Mouse (Mus musculus): ENCODE results near the gene Lmod2.

Lmod2 gene

GRCm38 (mm10) chr6:24602351-24602750, 4.8 kb downstream of the Lmod2 start:
- DNase-seq (ENCODE audit: low read depth): no peak

GRCm38 (mm10) chr6:24602993-24603392, 5.4 kb downstream of the Lmod2 start:
- no peak for DNase-seq (ENCODE audit: low read depth)

- no peak for DNase-seq (ENCODE audit: low read depth)
Observed at GRCm38 (mm10) chr6:24604289-24604688, 6.7 kb downstream of the Lmod2 start.

- no peak for DNase-seq (ENCODE audit: low read depth)
Observed at GRCm38 (mm10) chr6:24605631-24606030, 8.1 kb downstream of the Lmod2 start.

- DNase-seq (ENCODE audit: low read depth): no peak
Observed at GRCm38 (mm10) chr6:24606512-24606911, 8.9 kb downstream of the Lmod2 start.

- no peak for DNase-seq (ENCODE audit: low read depth)
Observed at GRCm38 (mm10) chr6:24607531-24607930, 10.0 kb downstream of the Lmod2 start.

- DNase-seq (ENCODE audit: low read depth): no peak
Observed at GRCm38 (mm10) chr6:24608129-24608528, 10.6 kb downstream of the Lmod2 start.

- DNase-seq (ENCODE audit: low read depth): no peak
Observed at GRCm38 (mm10) chr6:24608682-24609081, 11.1 kb downstream of the Lmod2 start.

- no peak for DNase-seq (ENCODE audit: low read depth)
Observed at GRCm38 (mm10) chr6:24609531-24609930, 12.0 kb downstream of the Lmod2 start.

GRCm38 (mm10) chr6:24610358-24610757, 12.8 kb downstream of the Lmod2 start:
- DNase-seq (ENCODE audit: low read depth): no peak

GRCm38 (mm10) chr6:24612074-24612755, 14.7 kb downstream of the Lmod2 start:
- DNase-seq (ENCODE audit: low read depth): no peak

GRCm38 (mm10) chr6:24613346-24613745, 15.8 kb downstream of the Lmod2 start:
- no peak for DNase-seq (ENCODE audit: low read depth)

- no peak for DNase-seq (ENCODE audit: low read depth)
Observed at GRCm38 (mm10) chr6:24613918-24614317, 16.4 kb downstream of the Lmod2 start.

GRCm38 (mm10) chr6:24616746-24617145, 19.2 kb downstream of the Lmod2 start:
- no peak for DNase-seq (ENCODE audit: low read depth)

GRCm38 (mm10) chr6:24619285-24620045, 21.9 kb downstream of the Lmod2 start:
- no peak for DNase-seq (ENCODE audit: low read depth)

GRCm38 (mm10) chr6:24620936-24621335, 23.4 kb downstream of the Lmod2 start:
- DNase-seq (ENCODE audit: low read depth): no peak

GRCm38 (mm10) chr6:24622098-24622497, 24.5 kb downstream of the Lmod2 start:
- DNase-seq (ENCODE audit: low read depth): no peak

- DNase-seq (ENCODE audit: low read depth): peak; percentile 67
Observed at GRCm38 (mm10) chr6:24627586-24628030, 30.0 kb downstream of the Lmod2 start.

GRCm38 (mm10) chr6:24628499-24628898, 30.9 kb downstream of the Lmod2 start:
- no peak for DNase-seq (ENCODE audit: low read depth)

GRCm38 (mm10) chr6:24632061-24632460, 34.5 kb downstream of the Lmod2 start:
- no peak for DNase-seq (ENCODE audit: low read depth)

GRCm38 (mm10) chr6:24634065-24634464, 36.5 kb downstream of the Lmod2 start:
- DNase-seq (ENCODE audit: low read depth): no peak

- no peak for DNase-seq (ENCODE audit: low read depth)
Observed at GRCm38 (mm10) chr6:24635814-24636213, 38.3 kb downstream of the Lmod2 start.

- DNase-seq (ENCODE audit: low read depth): no peak
Observed at GRCm38 (mm10) chr6:24641286-24641685, 43.7 kb downstream of the Lmod2 start.
